Comparison of ENCODE assay signal across 10 mouse cellular contexts in genomic region chr13:44209036-44209435, GRCm38 (mm10).
DNase-seq lines count a peak whose midpoint lies in the region; ATAC-seq lines count a peak whose summit lies in the region.
"Had no signal": no experiment of that assay in that cellular context is flagged by ENCODE, and none has a peak within 500 bp of the region (broad histone marks: within the 10 kb centered on the region; RNA-seq: fewer than 3 reads in every experiment).

No protein-coding gene starts in this region.

- DNase-seq in adrenal gland, postnatal 14 days = peak; percentile 36
- DNase-seq in adrenal gland, postnatal 4 days (ENCODE audit: low spot score in 2 of 2) = no peak
- peak; percentile 53 for DNase-seq in left cerebral cortex, postnatal 4 days
- DNase-seq in left cerebral cortex, postnatal 36 days (ENCODE audit: low spot score in 2 of 2) = no peak
- DNase-seq in kidney, postnatal 14 days = peak; percentile 32
- DNase-seq in spleen, postnatal 4 days (ENCODE audit: low spot score in 2 of 2) = no peak
- DNase-seq: cerebellum, adult 18-20 months had no signal

- no peaks in the 10 kb centered on the region for H3K36me3 ChIP-seq in neural tube, embryonic 15.5 days
- H3K36me3 ChIP-seq: liver, embryonic 15.5 days had no signal

- H3K4me1 ChIP-seq in neural tube, embryonic 15.5 days = peaks cover 23% of the 10 kb centered on the region

- H3K9me3 ChIP-seq in neural tube, embryonic 15.5 days (replicated peaks) = no peaks in the 10 kb centered on the region
- H3K9me3 ChIP-seq: liver, embryonic 15.5 days had no signal

- no peak overlapping the region for H3K4me3 ChIP-seq in neural tube, embryonic 15.5 days (replicated peaks)
- H3K4me3 ChIP-seq: liver, embryonic 15.5 days had no signal

- ATAC-seq in neural tube, embryonic 15.5 days (ENCODE audit: low FRiP score) = no peak
- ATAC-seq in megakaryocyte progenitor cell, adult 5-6 weeks (replicated peaks; ENCODE audit: poor library complexity) = no peak

- H3K27me3 ChIP-seq in neural tube, embryonic 15.5 days (replicated peaks) = 0 out of 2 replicates have a peak, but pooled peaks cover 7% of the 10 kb centered on the region

- WGBS in neural tube, embryonic 15.5 days = 4% methylated on average over 11 of the region's 11 CpGs

- intact Hi-C loops in left cerebral cortex, postnatal 4 days (cut with DNase I) = no loop called here
- intact Hi-C loops in left cerebral cortex, postnatal 36 days (cut with DNase I) = no loop called here

- H3K27ac ChIP-seq in neural tube, embryonic 15.5 days (replicated peaks) = no peak overlapping the region
- H3K27ac ChIP-seq: liver, embryonic 15.5 days had no signal

- no peak overlapping the region for H3K9ac ChIP-seq in neural tube, embryonic 15.5 days (replicated peaks)
- H3K9ac ChIP-seq: liver, embryonic 15.5 days had no signal

- H3K4me2 ChIP-seq in neural tube, embryonic 15.5 days = peak overlapping the region; percentile 42
- H3K4me2 ChIP-seq: liver, embryonic 15.5 days had no signal

Comparison
In these comparisons a context has a peak if more than half of its experiments do, and no peak if none do; other contexts are left out.
1. DNase-seq: peak in adrenal gland, postnatal 14 days (single experiment), left cerebral cortex, postnatal 4 days (single experiment) and kidney, postnatal 14 days (single experiment); none in adrenal gland, postnatal 4 days (0 of 2), left cerebral cortex, postnatal 36 days (0 of 2) and spleen, postnatal 4 days (0 of 2).